Mouse (Mus musculus) MEL (cell line): ENCODE results near the gene Gm11983.

ENCODE experiments used
- CTCF ChIP-seq, 3 experiments: IDR thresholded peaks in 2 of 3; conservative IDR thresholded peaks in 1 of 3; 2 replicates each; pipeline ENCODE4 v1.5.1; 2011 to 2012; ENCODE audit warnings: low read length in 3 of 3, low read depth in 2 of 3, mild to moderate bottlenecking in 2 of 3, improper control_type of control experiment in 1 of 3, inconsistent platforms in 1 of 3, mixed read lengths in 1 of 3, moderate library complexity in 1 of 3; ENCODE audit not compliant: control insufficient read depth in 1 of 3, insufficient read depth in 1 of 3, poor library complexity in 1 of 3, severe bottlenecking in 1 of 3
- E2F4 ChIP-seq: IDR thresholded peaks from 2 replicates; pipeline ENCODE4 v1.6.1; 2011; ENCODE audit warnings: low read depth, low read length, improper control_type of control experiment, borderline replicate concordance
- GABPA ChIP-seq: IDR thresholded peaks from 2 replicates; pipeline ENCODE4 v1.6.1; 2012; ENCODE audit warnings: low read depth, mild to moderate bottlenecking, inconsistent platforms, low read length, improper control_type of control experiment, moderate library complexity
- GATA1 ChIP-seq: IDR thresholded peaks from 2 replicates; pipeline ENCODE4 v1.6.1; 2011; ENCODE audit warnings: low read depth, low read length, improper control_type of control experiment
- MAX ChIP-seq: IDR thresholded peaks from 2 replicates; pipeline ENCODE4 v1.6.1; 2011; ENCODE audit warnings: low read length, improper control_type of control experiment
- MEF2A ChIP-seq: IDR thresholded peaks from 2 replicates; pipeline ENCODE4 v1.6.1; 2014; ENCODE audit warnings: low read depth, mild to moderate bottlenecking, inconsistent platforms, low read length, improper control_type of control experiment; ENCODE audit not compliant: poor library complexity, insufficient replicate concordance, severe bottlenecking; ENCODE audit errors: extremely low read depth
- POLR2A ChIP-seq, 2 experiments: IDR thresholded peaks; 2 replicates each; pipeline ENCODE4 v1.6.1; 2011 to 2012; ENCODE audit warnings: low read length in 2 of 2, mild to moderate bottlenecking in 2 of 2, control low read depth in 1 of 2, improper control_type of control experiment in 1 of 2, low read depth in 1 of 2, moderate library complexity in 1 of 2; ENCODE audit not compliant: control insufficient read depth in 1 of 2, insufficient read depth in 1 of 2, poor library complexity in 1 of 2
- RCOR1 ChIP-seq: IDR thresholded peaks from 2 replicates; pipeline ENCODE4 v1.6.1; 2012; ENCODE audit warnings: low read depth, mild to moderate bottlenecking, inconsistent platforms, low read length, improper control_type of control experiment
- ZNF384 ChIP-seq: IDR thresholded peaks from 2 replicates; pipeline ENCODE4 v1.6.1; 2012; ENCODE audit warnings: low read depth, mild to moderate bottlenecking, inconsistent platforms, low read length, improper control_type of control experiment

DNA sequence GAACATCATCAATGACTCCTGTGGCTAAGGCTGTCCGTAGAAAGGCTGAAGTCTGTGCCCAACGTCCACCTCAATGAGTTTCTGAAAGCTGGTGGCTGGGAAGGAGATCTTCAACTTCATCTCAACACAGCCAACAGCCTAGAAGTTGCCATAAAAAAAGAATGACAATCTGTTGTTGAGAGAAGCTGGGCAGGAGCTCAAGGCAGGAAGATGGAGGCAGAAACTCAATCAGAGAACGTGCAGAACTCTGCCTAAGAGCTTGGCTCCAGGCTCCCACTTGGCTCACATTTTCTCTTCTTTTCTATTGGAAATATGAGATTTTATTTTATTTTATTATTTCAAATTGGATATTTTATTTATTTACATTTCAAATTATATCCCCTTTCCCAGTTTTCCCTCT lies 24.7 kb upstream of the Gm11983 start:
- TF ChIP-seq MAX: no peak
- TF ChIP-seq GATA1: no peak
- no peak for TF ChIP-seq CTCF (IDR thresholded peaks at IDR 0.05 in 2 of 3, conservative IDR thresholded peaks at IDR 0.05 in 1 of 3; ENCODE audit: control insufficient read depth in 1 of 3, insufficient read depth in 1 of 3, low read depth in 2 of 3, low read length in 3 of 3, poor library complexity in 1 of 3, severe bottlenecking in 1 of 3)
- no peak for TF ChIP-seq RCOR1
- no peak for TF ChIP-seq E2F4
- no peak for TF ChIP-seq ZNF384
- TF ChIP-seq MEF2A: no peak
- no peak for TF ChIP-seq GABPA
- TF ChIP-seq POLR2A (IDR thresholded peaks at IDR 0.05; ENCODE audit: control insufficient read depth in 1 of 2, insufficient read depth in 1 of 2, low read depth in 1 of 2, low read length in 2 of 2, poor library complexity in 1 of 2): no peak
